Mouse (Mus musculus): Measurements from ENCODE around the gene Dmxl2.
A peak's percentile ranks its signal among the peaks of the same experiment; 100 is the strongest.

DNA sequence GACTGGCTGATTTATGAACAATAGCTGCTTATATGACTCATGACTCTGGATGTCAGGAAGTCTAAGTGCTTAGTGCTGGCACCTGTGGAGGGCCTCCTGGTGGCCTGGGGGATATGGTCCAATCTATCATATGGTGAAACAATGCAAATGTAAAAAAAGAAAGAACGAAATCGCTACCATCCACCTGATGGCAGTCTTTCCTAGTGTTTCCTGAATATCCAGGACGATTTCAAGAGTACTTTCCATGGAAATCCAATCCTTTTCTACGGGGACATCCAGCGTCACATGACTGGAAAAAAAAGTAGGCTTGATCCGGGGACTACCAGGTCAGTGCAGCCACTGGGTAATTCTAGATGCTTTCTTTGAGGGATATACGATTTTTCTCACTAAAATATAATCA is 26.3 kb upstream of the Dmxl2 start:
- TF ChIP-seq POLR2A (IDR thresholded peaks at IDR 0.05; ENCODE audit: extremely low read depth, insufficient read depth, low read length), result no peak
- 0 out of 2 replicates have a peak, but pooled peaks have one; percentile 26 for TF ChIP-seq CTCF (IDR thresholded peaks at IDR 0.05; ENCODE audit: extremely low read depth, insufficient read depth, low read length)
